Mouse (Mus musculus) forebrain, embryonic 15.5 days (tissue): ENCODE data around the gene Tec. TPM values are rescaled to one million over a fixed set of nuclear protein-coding genes. Genes with fewer than 3 reads are reported as not detected.
A peak's percentile ranks its signal among the peaks of the same experiment; 100 is the strongest.

Experiments used
- ATAC-seq: fragments of 200-750 bp; cut with Nextera tagmentation; replicated peaks from 2 replicates; pipeline ENCODE4 v1.8.0; 2017; ENCODE audit warnings: mild to moderate bottlenecking, moderate TSS enrichment, moderate library complexity
- H3K27ac ChIP-seq: fragments of 300-500 bp; sonication (generic); replicated peaks from 2 replicates; pipeline ENCODE4 v1.5.1; 2015; ENCODE audit warnings: mild to moderate bottlenecking, inconsistent platforms
- H3K27me3 ChIP-seq: fragments of 300-500 bp; sonication (generic); 2 replicates; pipeline ENCODE4 v1.6.1; 2015; ENCODE audit warnings: inconsistent platforms
- H3K36me3 ChIP-seq: fragments of 300-500 bp; sonication (generic); 2 replicates; pipeline ENCODE4 v1.6.1; 2015; ENCODE audit warnings: mild to moderate bottlenecking, inconsistent platforms
- H3K4me1 ChIP-seq: fragments of 300-500 bp; sonication (generic); 2 replicates; pipeline ENCODE4 v1.6.1; 2015; ENCODE audit warnings: inconsistent platforms
- H3K4me2 ChIP-seq: fragments of 300-500 bp; sonication (generic); replicated peaks from 2 replicates; pipeline ENCODE4 v1.6.1; 2015; ENCODE audit warnings: mild to moderate bottlenecking, inconsistent platforms
- H3K4me3 ChIP-seq: fragments of 300-500 bp; sonication (generic); 2 replicates; pipeline ENCODE4 v1.5.1; 2015; ENCODE audit warnings: mild to moderate bottlenecking, inconsistent platforms
- H3K9ac ChIP-seq: fragments of 300-500 bp; sonication (generic); replicated peaks from 2 replicates; pipeline ENCODE4 v1.6.1; 2015; ENCODE audit warnings: mild to moderate bottlenecking, inconsistent platforms
- H3K9me3 ChIP-seq: fragments of 300-500 bp; sonication (generic); 2 replicates; pipeline ENCODE4 v1.6.1; 2016; ENCODE audit warnings: inconsistent platforms
- WGBS: fragments of 180-500 bp; shearing (Covaris S2); methylation state at CpG from one replicate; pipeline ENCODE4 v1.1.7; 2015; ENCODE audit warnings: mixed read lengths; 5-methylcytosine and 5-hydroxymethylcytosine counted together
- polyA plus RNA-seq: library from polyadenylated mRNA; unstranded; fragments of >200 nt; fragmentation: Nextera tagmentation; extraction: Ambion mirVana; gene quantifications from 2 replicates; pipeline ENCODE4 v1.2.1, GENCODE M21; 2015

Gene Tec
- polyA plus RNA-seq, 1 experiment from 2014 or later, result 3.5 TPM

DNA sequence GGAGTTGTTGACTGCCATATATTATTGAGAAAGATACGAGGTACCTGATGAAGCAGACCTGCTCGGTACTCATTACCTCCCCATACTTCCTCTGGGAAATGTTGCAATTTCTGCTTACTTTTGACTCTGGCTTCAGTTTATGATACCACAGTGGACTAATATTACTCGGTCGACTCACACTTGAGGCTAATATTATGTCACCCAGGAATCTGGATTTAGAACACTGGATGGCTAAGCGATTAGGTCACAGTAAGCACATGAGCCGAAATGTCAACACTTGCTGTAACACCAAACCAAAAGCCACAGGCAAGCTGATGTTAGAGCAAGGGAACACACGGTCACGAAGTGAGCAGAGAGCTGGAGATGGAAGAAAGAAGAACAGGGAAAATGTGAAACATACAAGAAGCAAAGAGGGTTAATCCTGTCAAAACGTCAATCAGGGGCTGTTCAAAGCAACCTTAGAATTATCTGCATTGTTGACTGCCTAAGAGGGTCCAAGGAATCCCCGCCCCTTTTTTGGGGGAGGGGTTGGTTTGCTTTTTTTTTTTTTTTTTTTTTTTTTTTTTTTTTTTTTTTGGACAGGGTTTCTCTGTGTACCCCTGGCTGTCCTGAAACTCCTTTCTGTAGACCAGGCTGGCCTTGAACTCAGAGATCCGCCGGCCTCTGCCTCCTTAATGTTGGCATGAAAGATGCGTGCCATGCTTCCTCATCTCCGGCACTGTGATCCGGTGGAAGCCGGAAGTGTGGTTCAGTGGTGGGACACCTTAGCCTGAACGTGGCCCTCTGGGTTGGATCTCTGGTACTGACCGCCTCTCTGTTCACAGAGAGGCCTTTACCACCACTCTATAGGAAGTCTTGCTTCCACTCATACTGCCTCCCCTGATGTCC is 36.9 kb upstream of the Tec start:
- H3K27me3 ChIP-seq, result no peaks in the 10 kb centered on the region
- no peaks in the 10 kb centered on the region for H3K9me3 ChIP-seq
- no peak overlapping the region for H3K4me3 ChIP-seq
- H3K36me3 ChIP-seq, result no peaks in the 10 kb centered on the region
- no peak for ATAC-seq
- no peak overlapping the region for H3K4me2 ChIP-seq
- H3K27ac ChIP-seq, result no peak overlapping the region
- no peak overlapping the region for H3K9ac ChIP-seq
- peaks cover 7% of the 10 kb centered on the region; the same call in 1 of the 2 replicates for H3K4me1 ChIP-seq
- 86% methylated on average over 18 of the region's 18 CpGs for WGBS

DNA sequence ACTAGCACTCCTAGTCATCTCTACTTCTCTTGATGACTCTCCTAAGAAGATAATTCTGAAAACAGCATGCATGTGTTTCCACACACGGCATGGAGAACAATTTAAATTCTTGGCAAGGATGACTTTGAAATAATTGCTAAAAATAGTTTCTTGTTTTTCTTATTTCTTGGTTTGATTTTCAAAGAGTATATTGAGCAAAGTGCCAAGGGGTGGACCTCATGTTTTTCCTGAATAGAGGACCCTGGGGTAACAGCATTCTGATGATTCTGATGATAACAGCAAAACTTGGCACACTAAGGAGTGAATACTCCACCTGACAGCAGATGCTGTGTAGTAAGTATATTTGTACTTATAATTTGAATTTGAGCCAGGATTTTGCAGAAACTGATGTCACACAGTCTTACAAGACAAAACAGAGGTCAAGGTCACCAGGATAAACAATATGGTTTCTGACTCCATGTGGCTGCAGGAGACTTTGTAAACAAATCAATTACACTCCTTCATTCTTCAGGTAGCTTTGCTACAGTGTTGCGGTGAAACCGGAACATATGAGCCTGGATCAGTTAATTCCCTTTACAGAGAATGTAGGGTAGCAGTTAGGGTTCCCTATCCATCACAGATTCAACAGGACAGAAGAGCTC is 34.7 kb upstream of the Tec start:
- Histone ChIP-seq H3K27ac (no peak overlapping the region), H3K9ac (no peak overlapping the region), H3K4me1 (peaks cover 7% of the 10 kb centered on the region; the same call in 1 of the 2 replicates), H3K4me2 (no peak overlapping the region), H3K4me3 (no peak overlapping the region), H3K9me3 (no peaks in the 10 kb centered on the region), H3K36me3 (no peaks in the 10 kb centered on the region), H3K27me3 (no peaks in the 10 kb centered on the region)
- ATAC-seq, result no peak
- 79% methylated on average over 3 of the region's 3 CpGs for WGBS

DNA sequence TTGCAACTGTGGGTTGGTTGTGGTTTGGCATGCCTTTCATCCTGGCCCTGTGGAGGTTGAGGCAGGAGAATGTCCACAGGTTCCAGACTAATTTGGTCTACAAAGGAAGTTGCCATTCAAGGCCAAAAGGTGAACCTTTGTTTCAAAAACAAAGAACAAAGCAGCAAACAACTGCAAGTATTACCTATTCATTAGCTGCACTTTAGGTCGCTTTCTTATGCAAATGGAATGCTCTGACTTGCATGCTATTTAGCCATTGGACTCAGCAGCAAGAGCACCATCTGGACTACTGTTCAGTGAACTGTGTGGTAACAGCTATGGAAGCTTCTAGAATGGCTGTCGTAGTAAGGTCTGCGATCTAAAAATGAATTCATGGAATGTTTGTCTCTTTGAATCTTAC is 34.0 kb upstream of the Tec start:
- no peak overlapping the region for H3K4me3 ChIP-seq
- H3K36me3 ChIP-seq, result no peaks in the 10 kb centered on the region
- H3K9me3 ChIP-seq, result no peaks in the 10 kb centered on the region
- peaks cover 7% of the 10 kb centered on the region; the same call in 1 of the 2 replicates for H3K4me1 ChIP-seq
- H3K9ac ChIP-seq, result no peak overlapping the region
- ATAC-seq, result peak; percentile 60; the same call in 1 of the 2 replicates
- H3K27ac ChIP-seq, result no peak overlapping the region
- WGBS, result 17% methylated on average over 3 of the region's 3 CpGs
- no peaks in the 10 kb centered on the region for H3K27me3 ChIP-seq
- no peak overlapping the region for H3K4me2 ChIP-seq

DNA sequence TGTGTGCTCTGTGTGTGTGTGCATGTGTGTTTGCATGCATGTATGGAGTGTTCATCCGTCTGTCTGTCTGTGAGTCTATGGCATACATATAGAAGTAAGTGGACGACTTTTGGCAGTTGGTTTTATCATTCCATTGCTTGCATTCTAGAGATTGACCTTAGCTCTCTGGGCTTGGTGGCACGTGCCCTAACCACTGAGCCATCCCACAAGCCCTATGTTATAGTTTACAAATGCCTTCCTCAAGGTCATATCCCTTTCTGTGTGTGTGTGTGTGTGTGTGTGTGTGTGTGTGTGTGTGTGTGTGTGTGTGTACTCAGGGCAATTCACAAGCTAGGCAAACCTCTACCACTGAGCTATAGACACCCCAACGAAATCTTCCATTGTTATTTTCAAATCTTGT is 33.6 kb upstream of the Tec start:
- H3K27ac ChIP-seq, result no peak overlapping the region
- no peaks in the 10 kb centered on the region for H3K9me3 ChIP-seq
- 84% methylated on average over 4 of the region's 4 CpGs for WGBS
- H3K36me3 ChIP-seq, result no peaks in the 10 kb centered on the region
- H3K4me3 ChIP-seq, result no peak overlapping the region
- H3K4me1 ChIP-seq, result peaks cover 7% of the 10 kb centered on the region; the same call in 1 of the 2 replicates
- H3K4me2 ChIP-seq, result no peak overlapping the region
- no peak for ATAC-seq
- no peaks in the 10 kb centered on the region for H3K27me3 ChIP-seq
- no peak overlapping the region for H3K9ac ChIP-seq

DNA sequence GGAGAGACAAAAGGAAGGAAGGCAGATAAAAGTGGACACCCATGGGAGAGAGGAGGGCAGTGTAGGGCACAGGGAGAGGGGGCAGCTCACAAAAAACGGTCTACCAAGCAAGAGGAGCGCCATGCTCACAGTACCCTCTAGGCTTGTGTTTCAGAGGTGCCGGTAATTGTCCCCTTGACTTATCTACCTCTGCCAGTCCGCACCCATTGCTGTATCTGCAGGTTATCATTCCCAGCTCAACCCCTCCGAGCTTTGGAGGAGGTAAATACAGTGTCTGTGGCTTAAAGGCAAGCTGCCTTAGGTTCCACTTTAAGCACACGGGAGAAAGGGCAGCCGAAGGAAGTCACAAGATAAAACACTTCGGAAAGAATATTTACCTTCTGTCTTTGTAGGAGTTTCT is 31.0 kb upstream of the Tec start:
- H3K27me3 ChIP-seq, result no peaks in the 10 kb centered on the region

DNA sequence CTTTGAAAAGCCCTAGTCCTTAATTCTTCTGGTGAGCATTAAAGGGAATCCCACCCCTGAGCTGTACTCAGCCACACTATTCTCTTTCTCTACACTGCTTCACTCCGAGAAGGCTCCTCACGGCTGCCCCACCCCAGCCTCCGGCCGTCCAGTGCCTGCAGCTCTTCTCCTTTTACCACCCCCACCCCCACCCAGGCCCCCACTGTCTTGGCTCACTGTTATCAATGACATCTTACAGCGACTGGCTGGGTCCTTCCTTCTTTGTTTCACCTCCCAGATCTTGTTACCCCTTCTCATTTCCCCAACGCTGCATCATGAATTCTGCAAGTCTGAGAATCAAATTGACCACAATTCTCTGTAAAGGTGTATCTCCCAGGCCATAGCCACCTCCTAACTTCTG is 29.7 kb upstream of the Tec start:
- Histone ChIP-seq H3K9me3 (no peaks in the 10 kb centered on the region), H3K9ac (no peak overlapping the region), H3K27me3 (no peaks in the 10 kb centered on the region), H3K4me3 (no peak overlapping the region), H3K27ac (no peak overlapping the region), H3K4me1 (peaks cover 7% of the 10 kb centered on the region; the same call in 1 of the 2 replicates), H3K36me3 (no peaks in the 10 kb centered on the region), H3K4me2 (no peak overlapping the region)
- WGBS, result 59% methylated on average over 6 of the region's 6 CpGs
- ATAC-seq, result no peak

More for the DNA sequence above, 31.0 kb upstream of the Tec start:
- Histone ChIP-seq H3K9me3 (no peaks in the 10 kb centered on the region), H3K4me2 (no peak overlapping the region), H3K36me3 (no peaks in the 10 kb centered on the region), H3K4me1 (peaks cover 7% of the 10 kb centered on the region; the same call in 1 of the 2 replicates), H3K27ac (no peak overlapping the region), H3K4me3 (no peak overlapping the region), H3K9ac (no peak overlapping the region)
- no peak for ATAC-seq
- WGBS, result 92% methylated on average over 8 of the region's 8 CpGs

DNA sequence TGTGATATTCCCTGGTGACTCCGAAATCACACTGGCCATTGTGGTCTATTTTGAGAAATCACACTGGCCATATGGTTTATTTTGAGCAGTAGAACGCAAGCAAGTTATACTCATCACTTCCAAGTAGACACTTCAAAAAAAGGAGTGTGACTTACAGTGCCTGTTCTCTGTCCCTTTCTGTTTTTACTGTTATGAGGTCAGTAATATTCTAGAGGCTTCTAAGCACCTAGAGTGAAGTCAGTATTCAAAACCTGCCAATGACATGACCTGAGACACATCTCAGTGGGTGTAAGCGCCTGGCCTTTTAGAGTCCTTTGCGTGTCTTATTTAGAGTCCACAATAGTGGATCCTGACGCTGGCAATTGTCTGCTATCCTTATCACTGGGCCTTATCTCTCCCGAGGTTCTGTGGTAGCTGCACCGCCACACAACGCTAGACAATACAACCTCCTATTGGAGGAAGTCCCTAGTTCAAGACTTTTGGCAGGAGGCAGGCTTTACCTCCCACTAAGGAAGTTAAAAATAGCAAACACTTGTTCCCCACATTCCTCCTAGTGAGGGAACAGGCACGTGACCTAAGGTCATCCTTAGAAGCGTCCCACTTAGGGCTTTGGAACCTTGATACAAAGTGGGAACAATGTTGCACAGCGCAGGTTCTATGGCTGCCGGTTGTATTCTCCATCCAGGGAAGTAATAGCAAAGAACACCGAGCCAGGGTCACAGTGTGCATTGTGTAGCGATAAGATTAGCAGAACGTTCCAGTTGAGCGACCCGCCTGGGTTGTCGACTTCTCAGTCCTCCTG is 28.4 kb upstream of the Tec start:
- Histone ChIP-seq H3K27me3 (no peaks in the 10 kb centered on the region), H3K27ac (no peak overlapping the region), H3K9ac (no peak overlapping the region), H3K9me3 (no peaks in the 10 kb centered on the region), H3K4me1 (no peaks in the 10 kb centered on the region), H3K4me3 (no peak overlapping the region), H3K36me3 (no peaks in the 10 kb centered on the region), H3K4me2 (no peak overlapping the region)
- ATAC-seq, result no peak
- WGBS, result 76% methylated on average over 18 of the region's 18 CpGs

DNA sequence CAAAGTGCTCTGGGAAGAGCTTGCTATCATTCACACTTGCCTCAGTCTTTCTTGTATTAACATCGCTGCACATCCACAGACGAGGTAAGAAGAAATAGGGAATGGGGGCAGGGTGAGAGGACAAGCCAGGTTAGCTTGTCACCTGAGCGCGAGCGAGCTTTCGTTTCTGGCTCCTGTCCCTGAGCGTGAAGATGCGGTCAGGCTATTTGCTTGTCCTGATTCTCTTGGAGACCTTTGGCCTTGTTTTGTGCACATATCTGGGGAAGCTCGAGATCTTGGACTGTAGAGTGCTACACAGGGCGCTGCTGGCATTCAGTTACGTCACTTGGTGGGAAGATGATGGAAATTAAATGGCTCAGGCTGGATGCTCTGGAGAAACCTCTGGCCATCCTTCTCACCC is 27.0 kb upstream of the Tec start:
- no peak overlapping the region for H3K4me3 ChIP-seq
- H3K4me1 ChIP-seq, result no peaks in the 10 kb centered on the region
- H3K36me3 ChIP-seq, result no peaks in the 10 kb centered on the region
- no peak for ATAC-seq
- H3K27ac ChIP-seq, result no peak overlapping the region
- H3K9me3 ChIP-seq, result no peaks in the 10 kb centered on the region
- H3K9ac ChIP-seq, result no peak overlapping the region
- no peaks in the 10 kb centered on the region for H3K27me3 ChIP-seq
- 94% methylated on average over 11 of the region's 11 CpGs for WGBS
- no peak overlapping the region for H3K4me2 ChIP-seq

DNA sequence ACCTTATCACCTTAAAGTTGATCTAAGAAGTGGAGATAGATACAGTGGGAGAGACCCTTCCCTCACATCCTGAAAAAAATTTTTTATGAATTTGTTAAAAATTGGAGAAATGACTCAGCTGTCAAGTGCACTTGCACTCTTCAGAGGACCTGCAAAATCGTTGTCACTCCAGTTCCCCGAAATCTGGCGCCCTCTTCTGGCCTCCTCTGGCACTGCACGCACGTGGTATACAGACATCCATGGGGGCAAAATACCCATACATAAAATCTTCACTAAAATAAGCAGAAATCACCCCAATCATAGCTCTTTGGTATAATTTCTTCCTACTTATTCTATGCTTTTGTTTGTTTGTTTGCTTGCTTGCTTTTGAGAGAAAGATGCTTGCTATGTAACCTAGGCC is 25.7 kb upstream of the Tec start:
- no peak overlapping the region for H3K4me2 ChIP-seq
- H3K27me3 ChIP-seq, result no peaks in the 10 kb centered on the region
- H3K9me3 ChIP-seq, result no peaks in the 10 kb centered on the region
- H3K9ac ChIP-seq, result no peak overlapping the region
- no peak overlapping the region for H3K27ac ChIP-seq
- WGBS, result 67% methylated on average over 5 of the region's 5 CpGs
- no peaks in the 10 kb centered on the region for H3K4me1 ChIP-seq
- no peaks in the 10 kb centered on the region for H3K36me3 ChIP-seq
- no peak overlapping the region for H3K4me3 ChIP-seq
- no peak for ATAC-seq

DNA sequence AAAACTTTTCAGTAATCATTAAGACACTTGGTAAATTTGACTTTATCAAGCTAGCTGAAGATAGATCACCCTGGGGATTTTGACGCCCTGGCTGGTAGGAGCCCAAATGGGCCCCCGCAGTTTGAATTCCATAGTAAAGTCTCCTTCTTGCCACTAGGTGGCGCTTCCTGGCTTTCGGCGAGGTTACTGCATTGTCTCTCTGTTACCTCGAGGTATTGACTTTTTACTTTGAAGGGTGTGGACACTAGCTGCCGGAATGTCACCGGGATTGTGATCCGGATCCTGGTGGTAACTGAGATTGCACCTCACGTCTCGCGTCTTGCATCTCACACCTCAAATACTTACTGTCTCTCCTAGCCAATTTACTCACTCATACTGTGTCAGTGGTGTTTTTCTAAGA is 23.3 kb upstream of the Tec start:
- ATAC-seq, result peak; percentile 43; the same call in 1 of the 2 replicates

DNA sequence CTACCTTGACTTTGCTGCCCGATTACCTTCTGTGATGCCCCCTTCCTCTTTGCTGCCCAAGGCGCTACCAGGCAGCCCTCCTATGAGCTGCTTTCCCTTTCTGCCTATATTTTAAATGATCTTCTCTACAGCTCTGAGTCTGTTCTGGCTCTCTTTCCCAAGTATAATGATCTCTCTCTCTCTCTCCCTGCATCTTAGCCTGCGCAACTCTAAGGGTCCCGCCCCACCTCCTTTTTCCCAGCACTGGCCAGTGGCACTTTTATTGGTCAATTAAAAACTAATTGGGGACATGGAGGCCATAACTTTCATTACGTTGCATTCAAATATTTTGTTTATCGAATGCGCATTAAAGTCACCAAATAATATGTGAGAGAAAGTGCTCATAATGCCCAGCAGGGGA is 20.0 kb upstream of the Tec start:
- H3K4me3 ChIP-seq, result no peak overlapping the region
- H3K36me3 ChIP-seq, result no peaks in the 10 kb centered on the region
- H3K4me1 ChIP-seq, result no peaks in the 10 kb centered on the region
- no peak overlapping the region for H3K9ac ChIP-seq
- ATAC-seq, result no peak
- WGBS, result 90% methylated on average over 7 of the region's 7 CpGs
- H3K9me3 ChIP-seq, result no peaks in the 10 kb centered on the region
- H3K27ac ChIP-seq, result no peak overlapping the region
- H3K27me3 ChIP-seq, result no peaks in the 10 kb centered on the region
- H3K4me2 ChIP-seq, result no peak overlapping the region

More for the DNA sequence above, 23.3 kb upstream of the Tec start:
- Histone ChIP-seq H3K4me2 (no peak overlapping the region), H3K4me1 (no peaks in the 10 kb centered on the region), H3K9me3 (no peaks in the 10 kb centered on the region), H3K4me3 (no peak overlapping the region), H3K27me3 (no peaks in the 10 kb centered on the region), H3K36me3 (no peaks in the 10 kb centered on the region), H3K27ac (no peak overlapping the region), H3K9ac (no peak overlapping the region)
- 6% methylated on average over 12 of the region's 12 CpGs for WGBS
